Mouse (Mus musculus): ENCODE measurements around the gene 1700001P01Rik. TPM values are rescaled to one million over a fixed set of nuclear protein-coding genes. Genes with fewer than 3 reads are reported as not detected.

1700001P01Rik gene
- total RNA-seq, 2 experiments from 2014 or later: 0.63 to 1.3 TPM

- DNase-seq (ENCODE audit: extremely low spot score in 1 of 2, low spot score in 1 of 2): no peak
These were observed 34.6 kb upstream of the 1700001P01Rik start for GRCm38 (mm10) chr11:97810356-97810755.

GRCm38 (mm10) chr11:97809235-97810121 lies 33.8 kb upstream of the 1700001P01Rik start:
- DNase-seq (ENCODE audit: extremely low spot score in 1 of 2, low spot score in 1 of 2): no peak

GRCm38 (mm10) chr11:97808621-97809234 lies 33.0 kb upstream of the 1700001P01Rik start:
- no peak for DNase-seq (ENCODE audit: extremely low spot score in 1 of 2, low spot score in 1 of 2)

- no peak for DNase-seq (ENCODE audit: extremely low spot score in 1 of 2, low spot score in 1 of 2)
These were observed 32.4 kb upstream of the 1700001P01Rik start for GRCm38 (mm10) chr11:97808093-97808492.

GRCm38 (mm10) chr11:97807626-97808025 lies 31.9 kb upstream of the 1700001P01Rik start:
- DNase-seq (ENCODE audit: extremely low spot score in 1 of 2, low spot score in 1 of 2): no peak

GRCm38 (mm10) chr11:97806613-97806964 lies 30.9 kb upstream of the 1700001P01Rik start:
- DNase-seq (ENCODE audit: extremely low spot score in 1 of 2, low spot score in 1 of 2): no peak

- DNase-seq (ENCODE audit: extremely low spot score in 1 of 2, low spot score in 1 of 2): no peak
These were observed 30.2 kb upstream of the 1700001P01Rik start for GRCm38 (mm10) chr11:97805662-97806612.

- DNase-seq (ENCODE audit: extremely low spot score in 1 of 2, low spot score in 1 of 2): no peak
These were observed 29.3 kb upstream of the 1700001P01Rik start for GRCm38 (mm10) chr11:97804841-97805661.

- no peak for DNase-seq (ENCODE audit: extremely low spot score in 1 of 2, low spot score in 1 of 2)
These were observed 28.1 kb upstream of the 1700001P01Rik start for GRCm38 (mm10) chr11:97803847-97804246.

- DNase-seq (ENCODE audit: extremely low spot score in 1 of 2, low spot score in 1 of 2): no peak
These were observed 26.8 kb upstream of the 1700001P01Rik start for GRCm38 (mm10) chr11:97802495-97802894.

- no peak for DNase-seq (ENCODE audit: extremely low spot score in 1 of 2, low spot score in 1 of 2)
These were observed 26.4 kb upstream of the 1700001P01Rik start for GRCm38 (mm10) chr11:97802194-97802470.

- peak in 1 of 2 experiments; percentile 51 for DNase-seq (ENCODE audit: extremely low spot score in 1 of 2, low spot score in 1 of 2)
These were observed 25.9 kb upstream of the 1700001P01Rik start for GRCm38 (mm10) chr11:97801409-97802193.

GRCm38 (mm10) chr11:97800691-97801408 lies 25.1 kb upstream of the 1700001P01Rik start:
- DNase-seq (ENCODE audit: extremely low spot score in 1 of 2, low spot score in 1 of 2): no peak

GRCm38 (mm10) chr11:97799994-97800690 lies 24.4 kb upstream of the 1700001P01Rik start:
- DNase-seq (ENCODE audit: extremely low spot score in 1 of 2, low spot score in 1 of 2): peak in 1 of 2 experiments; percentile 38

GRCm38 (mm10) chr11:97799146-97799993 lies 23.7 kb upstream of the 1700001P01Rik start:
- peak; percentile 75 to 86 for DNase-seq (ENCODE audit: extremely low spot score in 1 of 2, low spot score in 1 of 2)

GRCm38 (mm10) chr11:97798782-97799145 lies 23.0 kb upstream of the 1700001P01Rik start, which contains the start of gene Lasp1:
Gene Lasp1, plus strand, starts transcription at chr11:97799000.
- DNase-seq (ENCODE audit: extremely low spot score in 1 of 2, low spot score in 1 of 2): peak; percentile 95 to 96

GRCm38 (mm10) chr11:97798083-97798435 lies 22.3 kb upstream of the 1700001P01Rik start:
- no peak for DNase-seq (ENCODE audit: extremely low spot score in 1 of 2, low spot score in 1 of 2)
